Mouse (Mus musculus) liver, adult 2 months (tissue): ENCODE measurements at regions not wholly inside any gene's neighbourhood (a gene's known extent, or its start where the extent isn't known, plus 50 kb on each side); places are given as distances from the start of the nearest gene placed in this dataset.
A peak's percentile ranks its signal among the peaks of the same experiment; 100 is the strongest.

Experiments used
- DNase-seq: peaks from one replicate; pipeline ENCODE4 v3.0.0-alpha.2; 2011; ENCODE audit warnings: low read depth, low spot score; ENCODE audit errors: extremely low read depth
- H3K27ac ChIP-seq: fragments of 200-500 bp; replicated peaks from 2 replicates; pipeline ENCODE4 v1.5.1; 2012; ENCODE audit warnings: low read depth, mild to moderate bottlenecking, control low read depth, inconsistent platforms, low read length; ENCODE audit not compliant: insufficient read depth
- H3K27me3 ChIP-seq: fragments of 200-500 bp; 2 replicates; pipeline ENCODE4 v1.6.1; 2012; ENCODE audit warnings: mild to moderate bottlenecking, moderate library complexity, low read length, inconsistent platforms; ENCODE audit not compliant: control insufficient read depth, insufficient read depth
- H3K36me3 ChIP-seq: fragments of 200-500 bp; 2 replicates; pipeline ENCODE4 v1.6.1; 2012; ENCODE audit warnings: low read length, inconsistent platforms; ENCODE audit not compliant: control insufficient read depth, insufficient read depth
- H3K4me1 ChIP-seq: fragments of 200-500 bp; 2 replicates; pipeline ENCODE4 v1.6.1; 2011; ENCODE audit warnings: low read length; ENCODE audit not compliant: control insufficient read depth, insufficient read depth
- H3K4me3 ChIP-seq: fragments of 200-500 bp; 2 replicates; pipeline ENCODE4 v1.5.1; 2011; ENCODE audit warnings: low read depth, mild to moderate bottlenecking, control low read depth, low read length, moderate library complexity; ENCODE audit not compliant: insufficient read depth
- H3K79me2 ChIP-seq: fragments of 200-500 bp; 2 replicates; pipeline ENCODE4 v1.6.1; 2012; ENCODE audit warnings: inconsistent platforms, mild to moderate bottlenecking, low read length, moderate library complexity; ENCODE audit not compliant: control insufficient read depth, insufficient read depth
- H3K9ac ChIP-seq: fragments of 200-500 bp; 2 replicates; pipeline ENCODE4 v1.6.1; 2012; ENCODE audit warnings: low read depth, mild to moderate bottlenecking, control low read depth, inconsistent platforms, low read length
- CTCF ChIP-seq: fragments of 200-500 bp; IDR thresholded peaks from 2 replicates; pipeline ENCODE4 v1.5.1; 2011; ENCODE audit warnings: low read depth, low read length, control low read depth
- POLR2A ChIP-seq: fragments of 200-500 bp; IDR thresholded peaks from 2 replicates; pipeline ENCODE4 v1.6.1; 2011; ENCODE audit warnings: low read length, control low read depth; ENCODE audit not compliant: insufficient read depth; ENCODE audit errors: extremely low read depth
- WGBS: fragments of 180-500 bp; shearing (Covaris S2); methylation state at CpG from one replicate; pipeline ENCODE4 v1.1.7; 2018; 5-methylcytosine and 5-hydroxymethylcytosine counted together

DNA sequence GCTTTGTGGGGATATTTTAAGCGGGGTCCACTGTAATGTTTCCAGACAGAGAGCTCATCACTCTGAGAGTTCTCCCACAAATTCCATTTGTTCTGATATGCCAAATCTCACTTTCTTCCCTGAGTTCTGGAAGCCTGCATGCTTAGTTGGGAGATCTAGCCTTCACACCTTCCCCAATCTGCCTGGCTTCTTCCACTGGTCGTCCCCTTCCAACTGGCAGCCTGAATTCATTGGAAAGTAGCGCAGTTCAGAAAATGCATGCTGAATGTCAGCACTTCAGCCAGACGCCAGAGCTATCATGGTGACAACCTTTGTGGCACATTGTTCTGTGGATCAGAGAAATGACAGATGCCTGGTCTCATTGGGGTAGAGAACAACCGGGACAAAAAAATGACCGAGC lies 667.2 kb downstream of the Pdcd6ip start:
- no peaks in the 10 kb centered on the region for H3K36me3 ChIP-seq
- H3K4me3 ChIP-seq, result no peak overlapping the region
- no peak for TF ChIP-seq CTCF
- no peak for TF ChIP-seq POLR2A
- DNase-seq, result no peak
- WGBS, result 86% methylated on average over 6 of the region's 6 CpGs
- no peak overlapping the region for H3K27ac ChIP-seq
- H3K79me2 ChIP-seq, result no peaks in the 10 kb centered on the region
- no peak overlapping the region for H3K9ac ChIP-seq
- H3K4me1 ChIP-seq, result no peaks in the 10 kb centered on the region
- no peaks in the 10 kb centered on the region for H3K27me3 ChIP-seq

GRCm38 (mm10) chr9:113033996-113034395 lies 674.1 kb downstream of the Pdcd6ip start:
- Histone ChIP-seq H3K36me3 (no peaks in the 10 kb centered on the region), H3K79me2 (no peaks in the 10 kb centered on the region), H3K4me3 (no peak overlapping the region), H3K9ac (no peak overlapping the region), H3K4me1 (no peaks in the 10 kb centered on the region), H3K27me3 (no peaks in the 10 kb centered on the region; the same call in 1 of the 2 replicates), H3K27ac (no peak overlapping the region)
- DNase-seq, result no peak
- WGBS, result 83% methylated on average over 5 of the region's 5 CpGs
- no peak for TF ChIP-seq CTCF

DNA sequence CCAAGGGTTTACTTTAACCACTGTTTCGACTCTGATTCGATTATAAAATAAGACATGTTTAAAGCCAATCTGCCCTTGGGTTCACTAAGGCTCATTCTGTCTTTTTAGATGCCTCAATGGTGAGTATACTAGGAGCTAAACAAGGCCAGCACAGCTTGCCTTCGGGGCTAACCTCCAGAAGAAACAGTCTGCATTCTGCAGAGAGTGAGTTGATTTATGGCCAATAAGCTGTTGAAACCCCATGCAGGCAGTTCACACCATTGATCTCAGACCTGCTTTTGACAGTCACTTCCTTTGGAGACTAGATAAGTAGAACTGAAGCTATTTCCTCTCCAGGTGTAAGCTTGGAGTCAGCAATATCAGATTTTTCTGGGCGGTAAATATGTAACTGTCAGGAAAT lies 679.0 kb downstream of the Pdcd6ip start:
- DNase-seq, result no peak
- no peaks in the 10 kb centered on the region for H3K79me2 ChIP-seq
- H3K4me3 ChIP-seq, result no peak overlapping the region
- H3K9ac ChIP-seq, result no peak overlapping the region
- no peaks in the 10 kb centered on the region for H3K4me1 ChIP-seq
- H3K27me3 ChIP-seq, result no peaks in the 10 kb centered on the region; the same call in 1 of the 2 replicates
- TF ChIP-seq POLR2A (no peak), CTCF (no peak)
- no peaks in the 10 kb centered on the region for H3K36me3 ChIP-seq
- WGBS, result 82% methylated on average over 4 of the region's 4 CpGs
- no peak overlapping the region for H3K27ac ChIP-seq

GRCm38 (mm10) chr9:113026904-113027193 lies 681.2 kb downstream of the Pdcd6ip start:
- H3K27me3 ChIP-seq, result no peaks in the 10 kb centered on the region; the same call in 1 of the 2 replicates
- 68% methylated on average over 4 of the region's 4 CpGs for WGBS
- no peak overlapping the region for H3K9ac ChIP-seq
- no peak overlapping the region for H3K27ac ChIP-seq
- no peak overlapping the region for H3K4me3 ChIP-seq
- no peak for DNase-seq
- no peaks in the 10 kb centered on the region for H3K36me3 ChIP-seq
- no peaks in the 10 kb centered on the region for H3K79me2 ChIP-seq
- TF ChIP-seq POLR2A, result no peak
- TF ChIP-seq CTCF, result no peak
- no peaks in the 10 kb centered on the region for H3K4me1 ChIP-seq

DNA sequence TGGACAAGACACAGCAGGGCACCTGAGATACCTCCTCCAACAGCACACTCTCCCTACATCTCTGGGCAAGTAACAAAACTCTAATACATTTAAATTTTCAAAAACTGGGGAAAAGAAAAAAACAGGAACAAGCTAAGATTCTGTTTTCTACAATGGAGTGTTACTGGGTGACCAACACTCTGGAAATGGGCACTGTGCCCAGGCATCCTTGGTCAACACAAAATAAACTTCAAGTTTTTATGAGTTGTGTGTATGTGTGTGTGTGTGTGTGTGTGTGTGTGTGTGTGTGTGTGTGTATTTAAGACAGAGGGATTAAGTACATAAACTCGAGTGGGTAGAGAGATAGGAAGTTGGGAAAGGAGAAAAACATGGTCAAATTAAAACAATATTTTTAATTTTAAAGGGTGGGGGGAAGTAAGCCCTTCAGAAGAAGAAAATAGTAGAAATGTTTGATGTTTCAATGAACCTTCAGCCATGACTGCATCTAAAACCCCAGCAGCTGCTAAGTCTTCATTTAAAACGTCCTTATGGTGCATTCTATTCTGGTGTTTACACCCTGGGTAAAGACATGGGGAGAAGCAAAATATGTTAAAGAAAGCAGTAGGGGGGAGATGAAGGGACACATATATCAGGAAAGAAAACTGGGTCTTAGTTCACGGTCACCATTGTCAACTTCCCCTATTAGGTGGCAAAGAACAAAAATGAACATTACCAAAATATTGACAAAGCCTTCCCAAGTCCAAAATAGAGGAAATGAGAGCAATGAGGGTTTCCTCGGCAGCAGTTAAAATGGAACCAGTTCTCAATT lies 681.8 kb downstream of the Pdcd6ip start:
- Histone ChIP-seq H3K27me3 (no peaks in the 10 kb centered on the region), H3K36me3 (no peaks in the 10 kb centered on the region), H3K4me1 (no peaks in the 10 kb centered on the region), H3K4me3 (no peak overlapping the region), H3K79me2 (no peaks in the 10 kb centered on the region), H3K27ac (no peak overlapping the region), H3K9ac (no peak overlapping the region)
- TF ChIP-seq CTCF (no peak), POLR2A (no peak)
- WGBS, result 60% methylated on average over 4 of the region's 4 CpGs
- DNase-seq, result peak; percentile 8

DNA sequence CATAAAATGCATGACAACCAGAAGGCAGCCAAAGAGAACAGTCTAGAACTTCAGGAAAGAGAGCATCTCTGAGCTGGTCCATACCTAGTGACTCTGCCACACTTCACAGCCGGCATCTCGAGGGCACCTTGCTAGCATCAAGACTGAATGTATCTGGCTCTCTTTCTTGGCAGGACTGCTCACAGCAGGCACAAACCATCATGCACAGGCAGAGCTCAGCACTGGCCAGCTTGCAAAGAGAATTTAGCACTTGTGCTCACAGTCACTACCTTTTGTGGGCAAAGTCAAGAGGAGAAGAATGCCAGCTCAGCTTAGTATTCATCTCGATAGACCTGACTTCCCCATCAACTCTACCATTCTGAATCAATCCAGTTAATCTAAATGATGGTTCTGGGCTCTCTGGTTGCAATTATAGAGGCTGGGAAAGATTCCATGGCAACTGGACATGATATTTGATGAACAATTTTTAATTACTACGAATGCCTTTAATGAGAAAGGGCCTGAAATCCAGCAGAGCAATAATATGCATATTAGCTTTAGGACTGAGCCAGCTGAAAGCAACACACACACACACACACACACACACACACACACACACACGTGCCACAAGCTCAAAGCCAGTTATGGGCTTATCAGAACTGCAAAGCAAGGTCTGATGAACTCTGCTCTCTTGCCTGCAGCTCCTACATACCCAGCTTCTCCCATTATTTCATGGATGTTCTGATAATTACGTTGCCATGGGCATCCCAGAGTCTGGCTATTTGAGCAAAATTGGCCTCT lies 686.0 kb downstream of the Pdcd6ip start:
- DNase-seq, result no peak
- no peak for TF ChIP-seq CTCF
- WGBS, result 66% methylated on average over 6 of the region's 6 CpGs
- no peaks in the 10 kb centered on the region for H3K4me1 ChIP-seq
- no peaks in the 10 kb centered on the region for H3K79me2 ChIP-seq
- no peak overlapping the region for H3K9ac ChIP-seq
- no peaks in the 10 kb centered on the region for H3K27me3 ChIP-seq
- no peaks in the 10 kb centered on the region for H3K36me3 ChIP-seq
- H3K4me3 ChIP-seq, result no peak overlapping the region
- no peak overlapping the region for H3K27ac ChIP-seq
